Mouse (Mus musculus): Measurements from ENCODE around the gene Kat6b.
"Not testable (repeated sequence)": the region's sequence is repeated elsewhere in the genome, so short reads cannot be mapped to it uniquely, and the experiment has no call there.

Gene Kat6b

GRCm38 (mm10) chr14:21484199-21484598, 3.0 kb downstream of the Kat6b start:
- DNase-seq (ENCODE audit: low read depth, low spot score), result peak; percentile 70

GRCm38 (mm10) chr14:21484693-21485092, 3.5 kb downstream of the Kat6b start:
- peak; percentile 56 for DNase-seq (ENCODE audit: low read depth, low spot score)

- DNase-seq (ENCODE audit: low read depth, low spot score), result peak; percentile 94
These were observed 4.8 kb downstream of the Kat6b start for GRCm38 (mm10) chr14:21485961-21486520.

- peak; percentile 79 for DNase-seq (ENCODE audit: low read depth, low spot score)
These were observed 5.9 kb downstream of the Kat6b start for GRCm38 (mm10) chr14:21487135-21487534.

- DNase-seq (ENCODE audit: low read depth, low spot score), result not testable (repeated sequence)
These were observed 7.3 kb downstream of the Kat6b start for GRCm38 (mm10) chr14:21488426-21489115.

GRCm38 (mm10) chr14:21489116-21489485, 7.9 kb downstream of the Kat6b start:
- DNase-seq (ENCODE audit: low read depth, low spot score), result no peak

GRCm38 (mm10) chr14:21490141-21490540, 8.9 kb downstream of the Kat6b start:
- no peak for DNase-seq (ENCODE audit: low read depth, low spot score)

- DNase-seq (ENCODE audit: low read depth, low spot score), result no peak
These were observed 17.2 kb downstream of the Kat6b start for GRCm38 (mm10) chr14:21498361-21498996.

GRCm38 (mm10) chr14:21499011-21499581, 17.9 kb downstream of the Kat6b start:
- DNase-seq (ENCODE audit: low read depth, low spot score), result no peak

- DNase-seq (ENCODE audit: low read depth, low spot score), result no peak
These were observed 18.5 kb downstream of the Kat6b start for GRCm38 (mm10) chr14:21499631-21500153.

- DNase-seq (ENCODE audit: low read depth, low spot score), result peak; percentile 99
These were observed 19.2 kb downstream of the Kat6b start for GRCm38 (mm10) chr14:21500154-21501047.

GRCm38 (mm10) chr14:21501048-21501657, 19.9 kb downstream of the Kat6b start:
- DNase-seq (ENCODE audit: low read depth, low spot score), result peak; percentile 92

- no peak for DNase-seq (ENCODE audit: low read depth, low spot score)
These were observed 23.8 kb downstream of the Kat6b start for GRCm38 (mm10) chr14:21505036-21505435.

GRCm38 (mm10) chr14:21507046-21507445, 25.8 kb downstream of the Kat6b start:
- DNase-seq (ENCODE audit: low read depth, low spot score), result no peak

GRCm38 (mm10) chr14:21509111-21509905, 28.1 kb downstream of the Kat6b start:
- DNase-seq (ENCODE audit: low read depth, low spot score), result no peak

GRCm38 (mm10) chr14:21511438-21511837, 30.2 kb downstream of the Kat6b start:
- DNase-seq (ENCODE audit: low read depth, low spot score), result no peak

GRCm38 (mm10) chr14:21515505-21515904, 34.3 kb downstream of the Kat6b start:
- DNase-seq (ENCODE audit: low read depth, low spot score), result no peak

- DNase-seq (ENCODE audit: low read depth, low spot score), result no peak
These were observed 38.1 kb downstream of the Kat6b start for GRCm38 (mm10) chr14:21519307-21519706.

- no peak for DNase-seq (ENCODE audit: low read depth, low spot score)
These were observed 39.3 kb downstream of the Kat6b start for GRCm38 (mm10) chr14:21520496-21520895.

- not testable (repeated sequence) for DNase-seq (ENCODE audit: low read depth, low spot score)
These were observed 40.3 kb downstream of the Kat6b start for GRCm38 (mm10) chr14:21521496-21521895.
